Mouse (Mus musculus): ENCODE results near the gene Fras1.

Fras1 gene

GRCm38 (mm10) chr5:96482054-96482453 lies 108.3 kb downstream of the Fras1 start:
- no peak for DNase-seq (ENCODE audit: low spot score)

GRCm38 (mm10) chr5:96492497-96492896 lies 118.7 kb downstream of the Fras1 start:
- no peak for DNase-seq (ENCODE audit: low spot score)

- no peak for DNase-seq (ENCODE audit: low spot score)
These were observed 120.9 kb downstream of the Fras1 start for GRCm38 (mm10) chr5:96494502-96495292.

GRCm38 (mm10) chr5:96498083-96498482 lies 124.3 kb downstream of the Fras1 start:
- no peak for DNase-seq (ENCODE audit: low spot score)

- peak; percentile 35 for DNase-seq (ENCODE audit: low spot score)
These were observed 128.0 kb downstream of the Fras1 start for GRCm38 (mm10) chr5:96501783-96502182.

- DNase-seq (ENCODE audit: low spot score): no peak
These were observed 128.6 kb downstream of the Fras1 start for GRCm38 (mm10) chr5:96502400-96502799.

- no peak for DNase-seq (ENCODE audit: low spot score)
These were observed 137.2 kb downstream of the Fras1 start for GRCm38 (mm10) chr5:96511005-96511404.

- DNase-seq (ENCODE audit: low spot score): no peak
These were observed 139.6 kb downstream of the Fras1 start for GRCm38 (mm10) chr5:96513327-96513726.

- no peak for DNase-seq (ENCODE audit: low spot score)
These were observed 142.1 kb downstream of the Fras1 start for GRCm38 (mm10) chr5:96515860-96516311.

- no peak for DNase-seq (ENCODE audit: low spot score)
These were observed 142.6 kb downstream of the Fras1 start for GRCm38 (mm10) chr5:96516329-96516728.

- DNase-seq (ENCODE audit: low spot score): no peak
These were observed 147.8 kb downstream of the Fras1 start for GRCm38 (mm10) chr5:96521541-96521940.

- DNase-seq (ENCODE audit: low spot score): no peak
These were observed 149.2 kb downstream of the Fras1 start for GRCm38 (mm10) chr5:96522909-96523409.

- DNase-seq (ENCODE audit: low spot score): no peak
These were observed 154.5 kb downstream of the Fras1 start for GRCm38 (mm10) chr5:96528296-96528695.

GRCm38 (mm10) chr5:96530516-96530915 lies 156.8 kb downstream of the Fras1 start:
- DNase-seq (ENCODE audit: low spot score): no peak

- DNase-seq (ENCODE audit: low spot score): no peak
These were observed 158.2 kb downstream of the Fras1 start for GRCm38 (mm10) chr5:96531962-96532361.

GRCm38 (mm10) chr5:96536527-96536926 lies 162.8 kb downstream of the Fras1 start:
- no peak for DNase-seq (ENCODE audit: low spot score)

GRCm38 (mm10) chr5:96536937-96537336 lies 163.2 kb downstream of the Fras1 start:
- no peak for DNase-seq (ENCODE audit: low spot score)

GRCm38 (mm10) chr5:96544112-96544511 lies 170.4 kb downstream of the Fras1 start:
- no peak for DNase-seq (ENCODE audit: low spot score)

- DNase-seq (ENCODE audit: low spot score): no peak
These were observed 172.2 kb downstream of the Fras1 start for GRCm38 (mm10) chr5:96545994-96546393.

- no peak for DNase-seq (ENCODE audit: low spot score)
These were observed 181.4 kb downstream of the Fras1 start for GRCm38 (mm10) chr5:96554940-96555679.

- no peak for DNase-seq (ENCODE audit: low spot score)
These were observed 184.5 kb downstream of the Fras1 start for GRCm38 (mm10) chr5:96558049-96558804.

- no peak for DNase-seq (ENCODE audit: low spot score)
These were observed 200.8 kb downstream of the Fras1 start for GRCm38 (mm10) chr5:96574586-96574985.
